Mouse (Mus musculus): ENCODE measurements around the gene Yars. TPM values are rescaled to one million over a fixed set of nuclear protein-coding genes. Genes with fewer than 3 reads are reported as not detected.
A peak's percentile ranks its signal among the peaks of the same experiment; 100 is the strongest.

The Yars gene
- polyA plus RNA-seq, 1 experiment from 2014 or later = 92.2 TPM

DNA sequence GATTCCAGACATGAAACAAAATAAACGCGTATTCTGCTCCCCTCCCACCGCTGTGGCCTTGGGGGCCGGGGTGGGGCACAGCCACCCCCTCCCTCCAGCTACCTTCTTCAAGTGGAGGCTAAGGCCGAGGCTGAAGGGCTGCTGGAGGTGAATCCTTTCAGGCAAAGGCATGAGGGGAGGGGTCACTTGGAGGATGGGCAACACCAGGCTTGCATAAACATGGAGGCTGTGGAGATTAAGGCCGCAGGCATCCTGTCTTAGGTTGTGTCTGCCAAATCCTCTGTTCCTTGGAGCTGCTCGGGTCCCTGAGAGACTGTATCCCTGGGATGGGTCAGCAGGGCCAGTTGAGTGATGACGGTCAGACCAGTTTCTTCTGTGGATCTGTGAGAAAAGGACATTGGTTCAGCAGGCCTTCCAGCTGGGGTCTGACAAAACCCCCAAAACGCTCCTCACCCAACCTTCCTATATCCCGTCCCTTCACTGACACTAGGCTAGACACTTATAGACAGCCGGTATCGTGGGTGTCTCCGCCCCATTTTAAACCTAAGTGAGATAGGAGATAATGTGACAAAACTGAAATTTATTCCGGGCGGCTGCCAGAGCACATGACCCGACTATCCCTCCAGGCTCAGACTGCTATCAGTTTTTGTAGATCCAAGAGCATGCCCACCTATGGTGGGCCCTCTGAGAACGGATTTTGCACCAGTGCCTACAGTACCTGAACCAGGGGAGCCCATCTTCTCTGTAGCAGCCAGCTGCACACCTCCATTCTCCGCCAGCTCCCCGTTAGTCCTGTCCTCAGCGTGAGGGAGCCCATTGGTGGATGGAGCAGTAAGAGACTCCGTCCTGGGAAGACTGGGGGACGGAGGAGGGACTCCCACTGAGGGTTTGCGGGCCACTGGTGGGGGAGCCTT is 31.8 kb downstream of the Yars start:
- 59% methylated on average over 23 of the region's 23 CpGs for WGBS

DNA sequence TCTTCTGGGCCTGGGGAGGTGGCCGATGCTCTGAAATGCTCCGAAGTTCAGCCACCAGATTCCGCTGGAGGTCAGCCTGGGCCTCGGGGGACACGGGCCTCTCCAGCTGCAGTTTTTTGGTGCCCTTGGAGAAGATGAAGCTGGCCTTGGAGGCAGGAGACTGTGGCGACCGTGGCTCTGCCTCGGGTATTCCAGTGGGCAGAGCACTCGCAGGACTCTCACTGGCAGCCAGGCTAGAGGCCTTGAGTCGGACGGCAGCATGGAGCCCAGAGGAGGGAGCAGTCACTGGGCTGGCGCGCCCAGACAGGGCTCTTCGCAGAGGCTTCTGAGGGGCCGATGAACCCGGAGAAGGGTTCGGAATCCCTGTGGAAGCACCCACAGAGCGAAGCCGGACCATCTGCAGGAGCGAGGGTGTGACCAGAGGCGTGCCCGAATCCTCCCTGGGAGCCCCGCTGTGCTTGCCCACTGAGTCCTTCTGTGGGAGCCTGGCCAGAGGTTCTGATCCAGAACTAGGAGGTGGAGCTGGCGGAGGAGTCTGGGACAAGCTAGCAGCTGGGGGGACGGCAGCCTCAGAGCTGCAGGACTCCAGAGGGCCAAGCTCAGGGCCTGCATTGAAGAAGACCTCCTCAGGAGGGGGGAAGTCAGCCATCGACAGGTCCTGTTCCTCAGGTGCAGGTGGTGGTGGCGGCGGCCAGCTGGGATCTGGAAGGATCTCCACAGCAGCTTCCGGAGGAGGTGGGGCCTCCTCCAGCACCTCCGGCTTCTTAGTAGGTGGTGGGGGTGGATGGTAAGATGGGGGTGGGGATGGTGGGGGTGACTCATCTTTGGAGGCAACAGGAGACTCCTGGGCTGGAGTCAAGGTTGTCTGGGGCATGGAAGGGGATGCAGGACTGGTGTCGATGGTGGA is 32.7 kb downstream of the Yars start:
- DNase-seq (no peak), ATAC-seq (ENCODE audit: insufficient read depth) (no peak)
- Histone ChIP-seq H3K36me3 (ENCODE audit: insufficient read depth) (peaks cover 55% of the 10 kb centered on the region), H3K4me2 (no peak overlapping the region), H3K27me3 (ENCODE audit: insufficient read depth, low read length) (peaks cover 9% of the 10 kb centered on the region; the same call in 1 of the 2 replicates), H3K9me3 (ENCODE audit: low read depth, low read length) (no peaks in the 10 kb centered on the region), H3K4me1 (ENCODE audit: insufficient read depth) (peaks cover 16% of the 10 kb centered on the region), H3K27ac (ENCODE audit: low read depth) (no peak overlapping the region), H3K9ac (no peak overlapping the region), H3K4me3 (ENCODE audit: low read depth, low read length) (no peak overlapping the region)
- TF ChIP-seq CTCF (IDR thresholded peaks at IDR 0.05; ENCODE audit: low read depth) = no peak
- 66% methylated on average over 31 of the region's 31 CpGs for WGBS

More for the DNA sequence above, 31.8 kb downstream of the Yars start:
- H3K9me3 ChIP-seq (ENCODE audit: low read depth, low read length) = no peaks in the 10 kb centered on the region
- peaks cover 7% of the 10 kb centered on the region for H3K4me1 ChIP-seq (ENCODE audit: insufficient read depth)
- H3K27me3 ChIP-seq (ENCODE audit: insufficient read depth, low read length) = 0 out of 2 replicates have a peak, but pooled peaks cover 7% of the 10 kb centered on the region
- no peak overlapping the region for H3K4me3 ChIP-seq (ENCODE audit: low read depth, low read length)
- peaks cover 64% of the 10 kb centered on the region for H3K36me3 ChIP-seq (ENCODE audit: insufficient read depth)
- no peak overlapping the region for H3K9ac ChIP-seq
- DNase-seq = no peak
- ATAC-seq (ENCODE audit: insufficient read depth) = no peak
- no peak overlapping the region for H3K4me2 ChIP-seq
- H3K27ac ChIP-seq (ENCODE audit: low read depth) = no peak overlapping the region
- no peak for TF ChIP-seq CTCF (IDR thresholded peaks at IDR 0.05; ENCODE audit: low read depth)

DNA sequence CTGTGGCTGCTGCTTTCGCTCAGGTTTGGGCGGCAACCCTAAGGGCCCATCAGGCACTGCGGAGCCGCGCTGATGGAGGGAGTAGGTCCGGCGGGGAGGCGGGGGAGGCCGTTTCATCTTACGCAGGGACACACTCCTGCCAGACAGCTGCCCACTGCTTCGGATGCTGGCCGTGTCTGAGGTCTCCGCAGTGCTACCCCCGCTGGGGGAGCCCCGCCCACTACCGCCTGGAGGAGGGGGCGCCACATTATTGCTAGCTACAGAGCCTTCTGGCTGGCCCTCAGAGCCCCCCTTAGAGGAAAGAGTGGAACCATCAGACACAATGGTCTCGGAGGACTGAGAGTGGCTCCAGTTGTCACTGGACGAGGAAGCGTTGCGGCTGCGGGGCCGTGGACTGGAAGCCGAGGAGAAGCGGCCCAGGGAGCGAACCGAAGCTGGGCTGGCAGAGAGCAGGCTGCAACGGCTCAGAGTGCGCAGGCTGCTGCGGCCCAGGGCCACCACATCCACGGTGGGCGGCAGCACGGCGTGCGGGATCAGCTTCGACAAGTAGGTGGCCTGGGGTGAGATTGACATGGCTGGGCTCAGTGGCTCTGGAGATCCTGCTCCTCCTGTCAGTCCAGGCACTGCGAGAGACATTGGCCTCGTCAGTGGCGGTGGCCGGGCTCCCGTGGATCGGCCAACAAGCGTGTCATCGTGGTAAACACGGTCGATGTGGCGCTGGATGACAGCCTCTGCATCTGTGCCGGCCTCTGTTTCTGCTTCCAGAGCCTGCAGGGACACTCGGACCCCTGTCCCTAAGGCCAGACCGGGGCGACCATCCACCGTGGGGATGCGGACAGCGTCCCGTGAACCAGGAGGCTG is 34.1 kb downstream of the Yars start:
- peaks cover 16% of the 10 kb centered on the region for H3K4me1 ChIP-seq (ENCODE audit: insufficient read depth)
- H3K9me3 ChIP-seq (ENCODE audit: low read depth, low read length) = no peaks in the 10 kb centered on the region
- H3K27me3 ChIP-seq (ENCODE audit: insufficient read depth, low read length) = peaks cover 14% of the 10 kb centered on the region
- TF ChIP-seq CTCF (IDR thresholded peaks at IDR 0.05; ENCODE audit: low read depth) = no peak
- no peak overlapping the region for H3K27ac ChIP-seq (ENCODE audit: low read depth)
- H3K4me3 ChIP-seq (ENCODE audit: low read depth, low read length) = peak overlapping the region; percentile 27
- peak; percentile 50 for DNase-seq
- H3K9ac ChIP-seq = peak overlapping the region; percentile 34; the same call in 1 of the 2 replicates
- H3K4me2 ChIP-seq = peak overlapping the region; percentile 64
- peaks cover 43% of the 10 kb centered on the region for H3K36me3 ChIP-seq (ENCODE audit: insufficient read depth)
- ATAC-seq (ENCODE audit: insufficient read depth) = peak; percentile 10; the same call in 1 of the 2 replicates
- WGBS = 37% methylated on average over 55 of the region's 55 CpGs

DNA sequence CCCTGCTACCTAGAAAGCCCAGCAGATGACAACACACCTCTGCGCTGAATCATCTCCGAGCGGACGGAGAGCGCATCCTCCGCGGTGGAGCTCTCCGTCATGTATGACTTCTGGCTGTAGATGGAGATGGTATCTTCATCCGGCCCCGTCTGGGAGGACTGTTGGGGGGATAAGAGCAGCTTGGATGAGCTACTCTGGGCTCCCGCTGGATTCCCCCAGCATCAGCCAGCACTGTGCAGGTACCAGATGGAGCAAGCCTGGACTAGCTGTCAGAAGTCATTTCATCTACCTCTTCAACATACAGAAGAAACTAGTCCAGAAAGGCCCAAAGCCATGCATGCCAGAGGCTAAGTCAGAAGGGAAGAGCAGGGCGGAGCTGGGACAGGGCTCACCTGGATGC is 35.8 kb downstream of the Yars start:
- TF ChIP-seq CTCF (IDR thresholded peaks at IDR 0.05; ENCODE audit: low read depth) = no peak
- WGBS = 96% methylated on average over 12 of the region's 12 CpGs
- no peak overlapping the region for H3K4me2 ChIP-seq

DNA sequence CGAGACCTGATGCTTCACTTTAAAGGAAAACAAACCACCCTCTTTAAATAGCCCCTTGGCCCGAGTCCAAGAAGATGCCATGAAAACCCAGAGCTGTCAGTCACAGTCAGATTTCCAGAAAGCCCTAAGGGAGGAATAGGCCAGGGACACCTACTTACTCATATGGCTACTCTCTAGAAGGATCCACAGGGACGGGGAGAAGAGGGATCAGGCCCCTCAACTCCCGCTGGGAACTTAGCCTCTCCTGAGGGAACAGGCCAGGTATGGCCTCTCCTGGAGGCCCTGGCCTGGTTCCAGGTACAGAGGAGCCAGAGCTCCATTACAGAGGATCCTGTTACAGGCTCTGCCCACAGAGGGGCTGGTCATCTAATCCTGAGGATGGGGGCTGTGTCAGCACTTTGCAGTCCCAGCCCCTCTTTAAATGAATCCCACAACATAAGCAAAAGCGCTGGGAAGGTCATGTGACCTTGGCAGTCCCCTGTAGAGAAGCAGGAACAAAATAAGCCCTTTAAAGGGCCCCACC is 36.9 kb downstream of the Yars start:
- Histone ChIP-seq H3K36me3 (ENCODE audit: insufficient read depth) (peaks cover 17% of the 10 kb centered on the region; the same call in 1 of the 2 replicates), H3K4me2 (peak overlapping the region; percentile 51; the same call in 1 of the 2 replicates), H3K27ac (ENCODE audit: low read depth) (no peak overlapping the region), H3K9me3 (ENCODE audit: low read depth, low read length) (no peaks in the 10 kb centered on the region), H3K27me3 (ENCODE audit: insufficient read depth, low read length) (peaks cover 16% of the 10 kb centered on the region), H3K4me3 (ENCODE audit: low read depth, low read length) (no peak overlapping the region), H3K9ac (0 out of 2 replicates have a peak overlapping the region, but pooled peaks have one; percentile 3), H3K4me1 (ENCODE audit: insufficient read depth) (peaks cover 16% of the 10 kb centered on the region)
- ATAC-seq (ENCODE audit: insufficient read depth) (0 out of 2 replicates have a peak, but pooled peaks have one; percentile 12), DNase-seq (peak; percentile 64)
- WGBS = 16% methylated on average over 5 of the region's 5 CpGs
- TF ChIP-seq CTCF (IDR thresholded peaks at IDR 0.05; ENCODE audit: low read depth) = no peak

More for the DNA sequence above, 35.8 kb downstream of the Yars start:
- Histone ChIP-seq H3K27ac (ENCODE audit: low read depth) (no peak overlapping the region), H3K9me3 (ENCODE audit: low read depth, low read length) (no peaks in the 10 kb centered on the region), H3K36me3 (ENCODE audit: insufficient read depth) (peaks cover 28% of the 10 kb centered on the region; the same call in 1 of the 2 replicates), H3K4me3 (ENCODE audit: low read depth, low read length) (no peak overlapping the region), H3K27me3 (ENCODE audit: insufficient read depth, low read length) (peaks cover 14% of the 10 kb centered on the region), H3K9ac (no peak overlapping the region), H3K4me1 (ENCODE audit: insufficient read depth) (peaks cover 16% of the 10 kb centered on the region)
- ATAC-seq (ENCODE audit: insufficient read depth) (no peak), DNase-seq (no peak)
